Mouse (Mus musculus): ENCODE measurements around the gene Lce3b. TPM values are rescaled to one million over a fixed set of nuclear protein-coding genes. Genes with fewer than 3 reads are reported as not detected.

The Lce3b gene
- polyA plus RNA-seq (2015; fragmentation: Illumina TruSeq; extraction: RNeasy Lipid Tissue Mini Kit (QIAGEN cat#74804); ENCODE audit: low read depth, low replicate concordance): not detected

DNA sequence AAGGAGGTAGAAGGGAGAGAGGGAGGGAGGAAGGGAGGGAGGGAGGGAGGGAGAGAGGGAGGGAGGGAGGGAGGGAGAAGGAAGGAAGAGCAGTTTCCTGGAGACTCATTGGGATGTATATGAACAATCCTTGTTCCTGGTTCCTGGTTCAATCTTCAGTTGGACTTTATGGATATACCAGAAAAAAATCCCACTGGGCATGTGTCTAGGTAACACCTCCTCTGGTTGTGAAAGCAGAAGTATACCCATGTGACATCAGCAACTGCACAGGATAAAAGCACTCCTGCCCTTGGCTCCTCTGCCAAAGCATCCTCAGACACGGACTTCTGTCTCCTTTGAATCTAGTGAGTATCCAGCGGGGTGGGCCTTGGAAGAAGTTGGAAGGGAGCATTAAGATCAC lies at the start of gene Lce3b:
Lce3b (plus strand) TSS at position 301 of the 400 bp plus-strand sequence.

DNA sequence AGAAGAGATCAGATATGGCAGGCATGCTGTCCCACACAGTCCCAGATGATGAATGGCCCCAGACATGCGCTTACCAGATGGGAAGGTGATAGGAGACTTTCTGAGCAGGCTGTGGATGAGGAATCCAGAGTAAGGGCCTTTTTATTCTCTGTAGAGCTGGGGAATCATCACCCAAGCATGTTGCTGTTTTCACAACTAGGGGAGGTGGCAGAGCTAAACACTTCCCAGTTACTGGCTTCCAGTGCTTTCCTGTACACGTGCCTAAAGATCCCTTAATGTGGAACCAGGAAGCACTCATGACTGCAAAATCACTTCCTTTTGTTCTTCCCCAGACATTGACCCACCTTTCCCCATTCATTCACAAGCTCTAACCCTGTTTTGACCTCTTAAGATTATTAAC lies 6.6 kb upstream of the Lce3b start, which contains the start of gene Lce3a:
Lce3a (minus strand) TSS at position 101 of the 400 bp plus-strand sequence.

DNA sequence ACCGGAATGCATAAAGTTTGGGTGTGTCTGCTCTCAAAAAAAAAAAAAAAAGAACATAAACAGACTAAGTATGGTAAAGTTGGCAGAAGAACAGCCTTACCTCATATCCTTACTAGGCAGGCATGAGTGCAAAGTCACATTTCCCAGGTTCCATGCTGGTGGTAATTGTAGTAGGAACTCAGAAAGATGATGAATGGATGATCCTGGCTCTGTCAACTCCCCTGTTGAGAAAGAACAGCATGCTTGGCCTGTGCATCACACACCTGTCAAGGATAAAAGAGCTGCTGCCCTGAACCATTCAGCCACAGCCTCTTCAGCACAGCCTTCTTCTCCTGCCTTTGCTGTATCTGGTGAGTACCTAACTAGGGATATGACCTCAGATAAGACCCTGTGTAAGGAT lies 11.4 kb downstream of the Lce3b start, which contains the start of gene Lce3c:
Lce3c (plus strand) TSS at position 301 of the 400 bp plus-strand sequence.

DNA sequence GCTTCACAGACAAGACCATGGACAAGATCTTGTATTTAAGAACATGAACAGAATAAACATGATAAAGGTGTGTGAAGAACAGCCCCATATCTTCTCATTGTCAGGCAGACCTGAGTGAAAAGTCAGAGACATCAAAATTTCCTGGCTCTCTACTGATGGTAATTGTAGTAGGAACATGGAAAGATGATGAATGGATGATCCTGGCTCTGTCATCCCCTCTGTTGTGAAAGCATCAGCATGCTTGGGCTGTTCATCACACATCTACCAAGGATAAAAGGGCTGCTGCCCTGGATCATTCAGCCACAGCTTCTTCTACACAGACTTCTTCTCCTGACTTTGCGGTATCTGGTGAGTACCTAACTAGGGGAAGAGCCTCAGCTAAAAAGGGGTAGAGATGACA lies 24.3 kb downstream of the Lce3b start, which contains the start of gene Lce3d:
Lce3d (plus strand) TSS at position 301 of the 400 bp plus-strand sequence.

DNA sequence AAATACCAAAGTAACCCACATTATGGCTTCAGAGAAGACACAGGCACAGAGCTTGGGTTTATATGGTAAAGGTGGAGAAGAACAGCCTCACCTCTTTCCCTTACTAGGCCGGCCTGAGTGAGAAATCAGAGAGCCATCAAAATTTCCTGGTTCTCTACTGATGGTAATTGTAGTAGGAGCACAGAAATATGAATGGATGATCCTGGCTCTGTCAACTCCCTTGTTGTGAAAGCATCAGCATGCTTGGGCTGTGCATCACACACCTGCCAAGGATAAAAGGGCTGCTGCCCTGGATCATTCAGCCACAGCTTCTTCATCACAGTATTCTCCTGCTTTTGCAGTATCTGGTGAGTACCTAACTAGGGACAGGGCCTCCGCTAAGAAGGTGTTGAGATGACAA lies 34.0 kb downstream of the Lce3b start, which contains the start of gene Lce3e:
Lce3e (plus strand) TSS at position 301 of the 400 bp plus-strand sequence.

Other genes starting within 250 kb of the Lce3b start
- not detected for gene Lce1d, start 245.8 kb upstream of the Lce3b start, polyA plus RNA-seq (2015; fragmentation: Illumina TruSeq; extraction: RNeasy Lipid Tissue Mini Kit (QIAGEN cat#74804); ENCODE audit: low read depth, low replicate concordance)
- not detected for gene Lce1e, start 223.9 kb upstream of the Lce3b start, polyA plus RNA-seq (2015; fragmentation: Illumina TruSeq; extraction: RNeasy Lipid Tissue Mini Kit (QIAGEN cat#74804); ENCODE audit: low read depth, low replicate concordance)
- not detected for gene Lce1f, start 212.6 kb upstream of the Lce3b start, polyA plus RNA-seq (2015; fragmentation: Illumina TruSeq; extraction: RNeasy Lipid Tissue Mini Kit (QIAGEN cat#74804); ENCODE audit: low read depth, low replicate concordance)
- not detected for gene Gm38119, start 193.9 kb upstream of the Lce3b start, polyA plus RNA-seq (2015; fragmentation: Illumina TruSeq; extraction: RNeasy Lipid Tissue Mini Kit (QIAGEN cat#74804); ENCODE audit: low read depth, low replicate concordance)
- not detected for gene Lce1g, start 180.6 kb upstream of the Lce3b start, polyA plus RNA-seq (2015; fragmentation: Illumina TruSeq; extraction: RNeasy Lipid Tissue Mini Kit (QIAGEN cat#74804); ENCODE audit: low read depth, low replicate concordance)
- gene Lce1h, start 167.9 kb upstream of the Lce3b start, polyA plus RNA-seq (2015; fragmentation: Illumina TruSeq; extraction: RNeasy Lipid Tissue Mini Kit (QIAGEN cat#74804); ENCODE audit: low read depth, low replicate concordance): not detected
- not detected for gene Lce1i, start 154.1 kb upstream of the Lce3b start, polyA plus RNA-seq (2015; fragmentation: Illumina TruSeq; extraction: RNeasy Lipid Tissue Mini Kit (QIAGEN cat#74804); ENCODE audit: low read depth, low replicate concordance)
- gene Lce1j, start 142.5 kb upstream of the Lce3b start, polyA plus RNA-seq (2015; fragmentation: Illumina TruSeq; extraction: RNeasy Lipid Tissue Mini Kit (QIAGEN cat#74804); ENCODE audit: low read depth, low replicate concordance): not detected
- not detected for gene Lce1k, start 125.1 kb upstream of the Lce3b start, polyA plus RNA-seq (2015; fragmentation: Illumina TruSeq; extraction: RNeasy Lipid Tissue Mini Kit (QIAGEN cat#74804); ENCODE audit: low read depth, low replicate concordance)
- gene Kprp, start 105.7 kb upstream of the Lce3b start, polyA plus RNA-seq (2015; fragmentation: Illumina TruSeq; extraction: RNeasy Lipid Tissue Mini Kit (QIAGEN cat#74804); ENCODE audit: low read depth, low replicate concordance): not detected
- gene Lce1l, start 81.7 kb upstream of the Lce3b start, polyA plus RNA-seq (2015; fragmentation: Illumina TruSeq; extraction: RNeasy Lipid Tissue Mini Kit (QIAGEN cat#74804); ENCODE audit: low read depth, low replicate concordance): not detected
- gene 2310050C09Rik, start 62.8 kb upstream of the Lce3b start, polyA plus RNA-seq (2015; fragmentation: Illumina TruSeq; extraction: RNeasy Lipid Tissue Mini Kit (QIAGEN cat#74804); ENCODE audit: low read depth, low replicate concordance): not detected
- gene Lce3a, start 6.7 kb upstream of the Lce3b start, polyA plus RNA-seq (2015; fragmentation: Illumina TruSeq; extraction: RNeasy Lipid Tissue Mini Kit (QIAGEN cat#74804); ENCODE audit: low read depth, low replicate concordance): not detected
- not detected for gene Lce3c, start 11.5 kb downstream of the Lce3b start, polyA plus RNA-seq (2015; fragmentation: Illumina TruSeq; extraction: RNeasy Lipid Tissue Mini Kit (QIAGEN cat#74804); ENCODE audit: low read depth, low replicate concordance)
- not detected for gene Lce3d, start 24.4 kb downstream of the Lce3b start, polyA plus RNA-seq (2015; fragmentation: Illumina TruSeq; extraction: RNeasy Lipid Tissue Mini Kit (QIAGEN cat#74804); ENCODE audit: low read depth, low replicate concordance)
- not detected for gene Lce3e, start 34.1 kb downstream of the Lce3b start, polyA plus RNA-seq (2015; fragmentation: Illumina TruSeq; extraction: RNeasy Lipid Tissue Mini Kit (QIAGEN cat#74804); ENCODE audit: low read depth, low replicate concordance)
- not detected for gene Lce3f, start 59.2 kb downstream of the Lce3b start, polyA plus RNA-seq (2015; fragmentation: Illumina TruSeq; extraction: RNeasy Lipid Tissue Mini Kit (QIAGEN cat#74804); ENCODE audit: low read depth, low replicate concordance)
- not detected for gene Crct1, start 82.7 kb downstream of the Lce3b start, polyA plus RNA-seq (2015; fragmentation: Illumina TruSeq; extraction: RNeasy Lipid Tissue Mini Kit (QIAGEN cat#74804); ENCODE audit: low read depth, low replicate concordance)
- gene Lce1m, start 86.1 kb downstream of the Lce3b start, polyA plus RNA-seq (2015; fragmentation: Illumina TruSeq; extraction: RNeasy Lipid Tissue Mini Kit (QIAGEN cat#74804); ENCODE audit: low read depth, low replicate concordance): not detected
- not detected for gene Gm4858, start 135.8 kb downstream of the Lce3b start, polyA plus RNA-seq (2015; fragmentation: Illumina TruSeq; extraction: RNeasy Lipid Tissue Mini Kit (QIAGEN cat#74804); ENCODE audit: low read depth, low replicate concordance)
- not detected for gene Crnn, start 211.8 kb downstream of the Lce3b start, polyA plus RNA-seq (2015; fragmentation: Illumina TruSeq; extraction: RNeasy Lipid Tissue Mini Kit (QIAGEN cat#74804); ENCODE audit: low read depth, low replicate concordance)